Mouse (Mus musculus): Measurements from ENCODE around the gene Perp. TPM values are rescaled to one million over a fixed set of nuclear protein-coding genes. Genes with fewer than 3 reads are reported as not detected.

Perp gene
- 0.87 and 1.3 TPM in 2 replicates for polyA plus RNA-seq (2012; ENCODE audit: insufficient read depth, insufficient read length, missing spikeins)

DNA sequence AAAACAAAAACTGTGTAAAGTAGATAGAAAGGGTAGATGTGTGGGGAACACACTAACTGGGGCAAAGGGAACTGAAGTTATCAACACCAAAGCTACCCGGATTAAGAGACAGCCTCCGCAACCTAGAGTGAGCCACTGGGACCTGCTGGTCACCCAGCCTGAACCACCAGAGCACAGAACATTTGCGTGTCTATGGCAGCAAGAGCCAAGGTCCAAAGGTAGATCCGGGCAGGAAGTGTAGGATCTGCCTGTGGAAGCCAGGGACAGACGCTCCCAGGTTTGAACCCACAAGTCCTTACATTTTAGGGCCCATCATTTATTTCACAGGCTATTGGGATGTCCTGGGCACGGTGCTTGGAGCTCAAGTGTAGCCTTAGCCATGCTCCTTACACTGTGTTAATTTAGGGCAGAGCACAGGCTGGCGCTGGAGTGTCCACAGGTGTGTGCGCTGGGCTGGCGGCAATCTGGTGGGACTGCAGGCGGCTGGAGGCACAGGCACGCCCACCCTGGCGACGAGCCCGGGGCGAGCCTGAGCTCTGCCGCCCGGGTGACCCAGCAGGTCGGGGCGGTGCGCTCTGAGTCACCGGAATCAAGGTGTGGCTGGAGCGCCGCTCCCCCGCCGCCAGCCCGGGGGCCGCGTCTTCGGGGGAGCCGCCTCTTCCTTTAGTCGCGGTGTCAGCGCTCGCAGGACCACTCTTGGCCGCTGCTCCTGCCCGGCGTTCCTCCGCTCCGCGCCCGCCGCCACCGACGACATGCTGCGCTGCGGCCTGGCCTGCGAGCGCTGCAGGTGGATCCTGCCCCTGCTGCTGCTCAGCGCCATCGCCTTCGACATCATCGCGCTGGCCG, at the start of gene Perp:
TSS of gene Perp (plus strand) at position 580 of the 846 bp plus-strand sequence.
- peaks cover 2% of the 10 kb centered on the region; the same call in 1 of the 2 replicates for H3K4me1 ChIP-seq (ENCODE audit: control insufficient read depth, insufficient read depth, insufficient read length, low read length)
- H3K27ac ChIP-seq (replicated peaks; ENCODE audit: low read depth, low read length) = no peak within 1 kb of the TSS
- H3K4me3 ChIP-seq (ENCODE audit: insufficient read depth, low read depth, low read length) = peak within 1 kb of the TSS; percentile 44

DNA sequence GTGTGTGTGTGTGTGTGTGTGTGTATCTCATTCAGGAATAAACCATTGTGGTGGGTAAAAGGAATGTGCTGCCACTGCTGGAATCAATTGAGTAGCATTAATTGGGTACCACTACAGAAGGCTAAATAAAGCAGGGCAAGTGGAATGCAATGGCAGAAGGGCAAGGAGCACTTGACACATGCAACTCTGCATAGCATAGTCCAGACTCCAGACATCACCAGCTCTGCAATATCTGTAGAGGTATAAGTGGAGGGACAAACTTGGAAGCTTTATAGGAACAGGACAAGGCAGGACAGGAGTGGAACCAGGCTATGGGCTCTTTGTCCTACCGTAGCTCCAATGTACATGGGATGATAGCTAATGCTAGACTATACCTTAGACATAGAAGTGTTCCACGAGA, 33.1 kb upstream of the Perp start:
- Histone ChIP-seq H3K4me3 (ENCODE audit: insufficient read depth, low read depth, low read length) (no peak overlapping the region), H3K27ac (replicated peaks; ENCODE audit: low read depth, low read length) (no peak overlapping the region), H3K4me1 (ENCODE audit: control insufficient read depth, insufficient read depth, insufficient read length, low read length) (no peaks in the 10 kb centered on the region)

DNA sequence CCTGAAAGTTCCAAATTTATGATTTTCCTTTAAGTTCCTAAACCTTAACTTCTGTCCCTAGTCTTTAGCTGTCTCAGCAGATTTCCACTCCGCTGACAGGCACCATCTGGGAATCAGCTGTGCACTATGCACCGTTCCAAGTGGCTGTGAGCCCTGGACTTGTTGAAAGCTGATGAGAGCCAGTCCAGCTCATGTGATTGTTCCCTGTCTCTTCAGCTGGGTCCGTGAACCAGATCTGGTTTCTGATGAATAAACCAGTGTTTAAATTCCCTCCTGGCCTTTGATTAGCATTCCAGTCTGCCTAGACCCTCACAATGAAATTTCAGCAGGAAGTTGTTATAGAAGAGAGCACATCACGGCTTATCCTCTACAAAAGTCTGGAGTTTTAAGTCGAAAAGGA, 28.3 kb upstream of the Perp start:
- H3K27ac ChIP-seq (replicated peaks; ENCODE audit: low read depth, low read length) = no peak overlapping the region
- H3K4me3 ChIP-seq (ENCODE audit: insufficient read depth, low read depth, low read length) = no peak overlapping the region

DNA sequence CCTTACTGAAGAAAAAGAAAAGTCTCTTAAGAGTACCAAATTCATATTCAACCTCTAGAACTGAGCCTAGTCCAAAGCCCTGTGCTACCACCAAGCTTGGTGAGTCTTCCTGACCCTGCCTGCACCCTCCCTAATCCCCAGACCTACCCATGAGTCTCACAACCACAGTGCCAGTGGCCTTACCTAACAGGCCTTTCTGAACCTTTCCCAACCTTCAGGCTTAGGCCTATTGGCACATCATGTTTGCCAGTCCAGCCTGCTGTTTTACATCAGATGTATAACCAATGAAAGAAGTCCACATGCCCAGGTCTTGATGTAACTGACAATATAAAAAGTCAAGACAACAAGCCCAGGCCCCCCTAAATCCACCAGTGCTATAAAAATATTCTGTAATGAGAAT, 19.7 kb upstream of the Perp start:
- Histone ChIP-seq H3K4me3 (ENCODE audit: insufficient read depth, low read depth, low read length) (no peak overlapping the region), H3K27ac (replicated peaks; ENCODE audit: low read depth, low read length) (no peak overlapping the region), H3K4me1 (ENCODE audit: control insufficient read depth, insufficient read depth, insufficient read length, low read length) (no peaks in the 10 kb centered on the region)

More for the DNA sequence above, 28.3 kb upstream of the Perp start:
- no peaks in the 10 kb centered on the region for H3K4me1 ChIP-seq (ENCODE audit: control insufficient read depth, insufficient read depth, insufficient read length, low read length)

DNA sequence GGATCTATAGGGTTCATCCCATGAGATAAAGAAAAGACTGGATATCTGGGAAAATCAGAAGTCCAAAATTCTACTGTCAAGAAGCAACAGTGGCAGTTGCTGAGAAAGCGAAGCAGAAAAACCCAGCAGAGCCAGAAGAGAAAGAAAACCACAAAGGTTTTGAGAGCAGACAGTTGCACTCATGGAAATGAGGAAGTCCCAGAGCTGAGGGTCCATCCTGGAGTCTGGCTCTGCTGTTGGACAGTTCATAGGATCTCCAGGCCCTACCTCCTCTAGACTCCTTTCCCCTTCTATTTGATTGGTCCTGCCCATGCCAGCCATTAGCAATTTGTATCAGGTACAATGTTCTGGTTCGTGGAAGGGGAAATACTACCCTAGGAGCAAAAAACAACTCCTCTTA, 18.7 kb upstream of the Perp start:
- Histone ChIP-seq H3K4me3 (ENCODE audit: insufficient read depth, low read depth, low read length) (no peak overlapping the region), H3K4me1 (ENCODE audit: control insufficient read depth, insufficient read depth, insufficient read length, low read length) (no peaks in the 10 kb centered on the region), H3K27ac (replicated peaks; ENCODE audit: low read depth, low read length) (no peak overlapping the region)

DNA sequence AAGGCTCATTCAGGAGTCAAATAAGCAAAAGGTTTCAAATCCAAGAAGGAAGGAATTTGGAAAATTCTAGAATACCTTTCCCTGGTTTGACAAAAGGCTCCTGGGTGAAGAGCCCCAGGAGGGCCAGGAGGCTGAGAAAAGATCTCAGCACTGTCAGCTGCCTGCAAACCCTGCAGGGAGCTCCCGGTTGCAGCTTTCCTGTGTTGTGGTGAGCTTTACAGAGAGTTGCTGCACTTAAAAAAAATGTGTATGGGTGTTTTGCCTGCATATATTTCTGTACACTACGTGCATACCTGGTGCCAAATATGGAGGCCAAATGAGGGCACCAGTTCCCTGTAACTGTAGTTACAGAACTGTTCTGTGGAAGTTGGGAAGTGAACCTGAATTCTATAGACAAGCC, 16.9 kb upstream of the Perp start:
- Histone ChIP-seq H3K4me3 (ENCODE audit: insufficient read depth, low read depth, low read length) (no peak overlapping the region), H3K4me1 (ENCODE audit: control insufficient read depth, insufficient read depth, insufficient read length, low read length) (no peaks in the 10 kb centered on the region), H3K27ac (replicated peaks; ENCODE audit: low read depth, low read length) (no peak overlapping the region)

DNA sequence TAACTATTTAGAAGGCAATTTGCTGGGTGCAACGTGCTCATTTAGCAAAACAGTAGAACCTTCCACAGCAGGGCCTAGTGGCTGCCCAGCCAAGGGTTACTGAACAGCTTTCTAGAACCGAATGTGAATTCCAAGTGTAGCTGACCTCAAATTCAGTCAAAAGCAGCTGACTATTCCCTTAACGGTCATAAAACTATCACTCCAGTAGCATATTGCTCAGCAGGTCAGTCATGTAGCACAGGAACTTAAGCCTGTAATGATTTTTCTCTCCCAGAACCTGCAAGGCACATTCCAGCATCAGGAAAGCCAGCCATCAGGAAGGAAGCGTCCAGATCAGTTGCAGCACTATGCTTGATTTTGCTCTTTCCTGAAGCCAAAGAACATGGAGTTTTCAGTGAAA, 14.5 kb upstream of the Perp start:
- no peak overlapping the region for H3K4me3 ChIP-seq (ENCODE audit: insufficient read depth, low read depth, low read length)
- no peak overlapping the region for H3K27ac ChIP-seq (replicated peaks; ENCODE audit: low read depth, low read length)
- no peaks in the 10 kb centered on the region for H3K4me1 ChIP-seq (ENCODE audit: control insufficient read depth, insufficient read depth, insufficient read length, low read length)

DNA sequence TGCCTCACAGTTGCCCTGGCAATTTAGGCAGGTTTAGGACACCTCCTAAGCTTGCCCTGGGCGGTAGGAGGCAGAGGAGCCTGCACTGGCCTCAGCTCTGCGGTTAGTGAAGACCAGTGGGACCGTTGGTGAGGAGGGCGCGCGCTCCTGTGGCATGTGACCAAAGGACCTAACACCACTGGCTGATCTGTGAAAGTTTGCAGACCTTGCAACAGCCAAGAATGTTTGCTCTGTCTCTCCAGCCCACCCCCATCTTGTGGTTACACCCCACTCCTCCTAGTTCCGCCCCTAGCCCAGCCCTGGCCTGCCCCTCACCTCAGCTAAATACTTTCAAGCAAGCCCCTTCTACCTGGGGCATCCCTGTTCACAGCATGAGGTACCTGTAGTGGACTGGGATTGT, 13.0 kb upstream of the Perp start:
- H3K4me3 ChIP-seq (ENCODE audit: insufficient read depth, low read depth, low read length) = no peak overlapping the region
- no peaks in the 10 kb centered on the region for H3K4me1 ChIP-seq (ENCODE audit: control insufficient read depth, insufficient read depth, insufficient read length, low read length)
- no peak overlapping the region for H3K27ac ChIP-seq (replicated peaks; ENCODE audit: low read depth, low read length)

DNA sequence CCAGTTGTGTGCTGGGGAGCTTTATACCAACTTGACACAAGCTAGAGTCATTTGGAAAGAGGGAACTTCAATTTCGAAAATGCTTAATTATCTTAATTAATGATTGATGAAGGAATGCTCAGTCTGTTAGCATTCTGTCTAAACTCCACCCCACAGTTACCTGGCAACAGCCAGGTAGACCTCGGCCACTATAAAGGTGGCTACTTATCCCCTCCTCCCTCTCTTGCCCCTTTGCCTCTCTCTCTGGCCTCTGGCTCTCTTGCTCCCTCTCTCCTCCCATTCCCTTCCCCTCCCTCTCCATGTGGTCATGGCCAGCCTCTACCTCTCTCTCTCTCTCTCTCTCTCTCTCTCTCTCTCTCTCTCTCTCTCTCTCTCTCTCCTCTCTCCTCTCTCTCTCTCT, 10.4 kb upstream of the Perp start:
- H3K4me3 ChIP-seq (ENCODE audit: insufficient read depth, low read depth, low read length) = no peak overlapping the region
- H3K4me1 ChIP-seq (ENCODE audit: control insufficient read depth, insufficient read depth, insufficient read length, low read length) = no peaks in the 10 kb centered on the region
- no peak overlapping the region for H3K27ac ChIP-seq (replicated peaks; ENCODE audit: low read depth, low read length)

DNA sequence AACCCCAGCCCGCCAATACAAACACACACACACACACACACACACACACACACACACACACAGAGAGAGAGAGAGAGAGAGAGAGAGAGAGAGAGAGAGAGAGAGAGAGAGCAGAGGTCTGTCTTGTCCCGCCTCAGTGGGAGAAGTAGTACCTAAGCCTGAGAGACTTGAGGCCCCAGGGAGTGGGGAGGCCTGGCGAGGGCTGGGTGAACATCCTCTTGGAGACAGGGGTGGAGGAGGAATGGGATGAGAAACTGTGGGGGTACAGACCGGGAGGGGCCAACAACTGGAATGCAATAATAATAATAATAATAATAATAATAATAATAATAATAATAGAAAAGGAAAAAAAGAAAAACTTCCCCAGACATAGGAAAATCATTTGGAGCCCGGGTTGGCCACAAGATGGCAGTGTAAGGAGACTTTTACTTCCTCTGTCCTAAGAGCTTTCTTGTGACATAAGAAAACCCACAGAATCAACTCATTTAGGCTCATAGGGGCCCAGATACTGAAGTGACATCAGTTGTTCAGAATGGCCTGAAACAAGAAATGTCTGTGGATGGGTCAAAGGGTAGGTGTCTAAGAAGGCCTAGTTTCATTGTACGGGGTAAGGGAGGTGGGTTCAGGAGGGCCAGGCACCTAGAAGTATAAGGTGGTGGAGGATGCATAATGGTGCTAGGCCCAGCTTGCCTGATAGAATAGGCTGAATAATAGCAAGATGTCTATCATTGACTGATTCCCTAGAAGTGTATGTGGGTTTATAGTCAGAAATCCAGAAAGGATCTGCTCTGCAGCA, 8.9 kb upstream of the Perp start:
- Histone ChIP-seq H3K4me1 (ENCODE audit: control insufficient read depth, insufficient read depth, insufficient read length, low read length) (no peaks in the 10 kb centered on the region), H3K4me3 (ENCODE audit: insufficient read depth, low read depth, low read length) (no peak overlapping the region), H3K27ac (replicated peaks; ENCODE audit: low read depth, low read length) (no peak overlapping the region)

DNA sequence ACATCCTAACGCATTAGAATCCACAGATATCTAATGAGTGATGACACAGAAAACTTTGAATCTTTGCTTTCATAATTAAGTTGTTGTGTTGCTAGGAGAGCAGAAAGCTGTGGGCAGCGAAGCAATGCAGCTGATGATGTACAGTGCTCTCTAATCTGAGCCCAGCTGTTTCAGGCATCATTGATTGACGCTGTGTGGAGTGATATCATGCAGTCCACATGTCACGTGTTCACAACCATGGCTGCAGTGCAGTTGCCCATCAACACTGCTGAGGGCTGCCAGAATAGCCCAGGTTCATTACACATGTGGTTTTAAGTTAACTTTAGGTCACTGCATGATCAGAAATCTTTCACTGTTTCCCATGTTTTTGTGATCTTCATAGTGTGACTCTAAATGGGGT, 5.3 kb upstream of the Perp start:
- Histone ChIP-seq H3K4me3 (ENCODE audit: insufficient read depth, low read depth, low read length) (no peak overlapping the region), H3K4me1 (ENCODE audit: control insufficient read depth, insufficient read depth, insufficient read length, low read length) (no peaks in the 10 kb centered on the region), H3K27ac (replicated peaks; ENCODE audit: low read depth, low read length) (no peak overlapping the region)

DNA sequence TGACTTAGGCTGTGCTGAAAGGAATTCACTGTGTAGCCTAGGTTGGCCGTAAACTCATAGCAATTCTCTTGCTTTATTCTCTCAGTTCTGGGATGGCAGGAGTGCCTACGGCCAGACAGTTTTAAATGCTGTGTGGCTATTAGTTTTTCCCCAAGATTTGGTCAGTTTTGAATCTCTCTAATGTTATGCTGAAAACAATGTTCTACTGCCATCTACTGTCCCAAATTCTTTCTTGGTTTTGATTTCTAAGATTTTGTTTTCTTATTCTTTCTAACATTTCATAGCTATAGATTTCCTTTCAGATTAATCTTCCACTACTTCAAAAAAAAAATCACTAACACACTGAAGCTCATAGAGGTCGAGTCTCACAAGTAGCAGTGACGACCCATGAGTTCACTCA, 4.1 kb upstream of the Perp start:
- peaks cover 2% of the 10 kb centered on the region; the same call in 1 of the 2 replicates for H3K4me1 ChIP-seq (ENCODE audit: control insufficient read depth, insufficient read depth, insufficient read length, low read length)
- no peak overlapping the region for H3K27ac ChIP-seq (replicated peaks; ENCODE audit: low read depth, low read length)
- no peak overlapping the region for H3K4me3 ChIP-seq (ENCODE audit: insufficient read depth, low read depth, low read length)

DNA sequence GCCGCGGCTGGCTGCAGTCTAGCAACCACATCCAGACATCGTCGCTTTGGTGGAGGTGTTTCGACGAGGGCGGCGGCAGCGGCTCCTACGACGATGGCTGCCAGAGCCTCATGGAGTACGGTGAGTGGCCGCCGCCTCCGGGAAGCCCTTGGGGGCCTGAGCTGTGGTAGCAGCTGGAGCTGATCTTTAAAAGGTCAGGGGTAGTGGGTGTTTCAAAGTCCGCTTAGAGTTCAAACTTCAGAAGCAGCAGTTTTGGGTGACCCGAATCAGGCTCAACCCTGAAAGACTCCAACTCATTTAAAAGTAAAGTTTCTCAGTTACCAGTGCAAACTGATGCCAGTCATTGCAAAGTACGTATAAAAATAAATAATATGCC, 455 bp downstream of the Perp start:
- peaks cover 2% of the 10 kb centered on the region; the same call in 1 of the 2 replicates for H3K4me1 ChIP-seq (ENCODE audit: control insufficient read depth, insufficient read depth, insufficient read length, low read length)
- H3K4me3 ChIP-seq (ENCODE audit: insufficient read depth, low read depth, low read length) = peak overlapping the region; percentile 44
- H3K27ac ChIP-seq (replicated peaks; ENCODE audit: low read depth, low read length) = no peak overlapping the region

DNA sequence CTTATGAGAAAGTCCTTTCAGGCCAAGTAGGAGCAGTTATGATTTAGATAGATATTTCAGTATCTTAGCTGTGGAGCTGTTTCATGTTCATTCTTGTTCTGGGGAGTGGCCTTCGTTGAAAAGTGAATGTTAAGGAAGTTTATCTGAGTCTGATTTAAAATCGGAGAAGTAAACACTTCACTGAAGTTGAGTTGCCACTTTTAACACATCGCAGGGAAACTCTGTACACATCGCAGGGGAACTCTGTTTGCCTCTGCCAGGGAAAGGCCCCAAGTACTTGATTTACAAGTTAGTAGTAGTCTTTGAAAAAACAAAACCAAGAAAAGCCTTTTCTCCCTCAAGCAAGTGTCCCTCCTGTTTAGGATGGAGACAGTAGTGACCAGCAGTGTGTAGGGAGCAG, 891 bp downstream of the Perp start:
- peaks cover 2% of the 10 kb centered on the region; the same call in 1 of the 2 replicates for H3K4me1 ChIP-seq (ENCODE audit: control insufficient read depth, insufficient read depth, insufficient read length, low read length)
- H3K27ac ChIP-seq (replicated peaks; ENCODE audit: low read depth, low read length) = no peak overlapping the region
- no peak overlapping the region for H3K4me3 ChIP-seq (ENCODE audit: insufficient read depth, low read depth, low read length)

DNA sequence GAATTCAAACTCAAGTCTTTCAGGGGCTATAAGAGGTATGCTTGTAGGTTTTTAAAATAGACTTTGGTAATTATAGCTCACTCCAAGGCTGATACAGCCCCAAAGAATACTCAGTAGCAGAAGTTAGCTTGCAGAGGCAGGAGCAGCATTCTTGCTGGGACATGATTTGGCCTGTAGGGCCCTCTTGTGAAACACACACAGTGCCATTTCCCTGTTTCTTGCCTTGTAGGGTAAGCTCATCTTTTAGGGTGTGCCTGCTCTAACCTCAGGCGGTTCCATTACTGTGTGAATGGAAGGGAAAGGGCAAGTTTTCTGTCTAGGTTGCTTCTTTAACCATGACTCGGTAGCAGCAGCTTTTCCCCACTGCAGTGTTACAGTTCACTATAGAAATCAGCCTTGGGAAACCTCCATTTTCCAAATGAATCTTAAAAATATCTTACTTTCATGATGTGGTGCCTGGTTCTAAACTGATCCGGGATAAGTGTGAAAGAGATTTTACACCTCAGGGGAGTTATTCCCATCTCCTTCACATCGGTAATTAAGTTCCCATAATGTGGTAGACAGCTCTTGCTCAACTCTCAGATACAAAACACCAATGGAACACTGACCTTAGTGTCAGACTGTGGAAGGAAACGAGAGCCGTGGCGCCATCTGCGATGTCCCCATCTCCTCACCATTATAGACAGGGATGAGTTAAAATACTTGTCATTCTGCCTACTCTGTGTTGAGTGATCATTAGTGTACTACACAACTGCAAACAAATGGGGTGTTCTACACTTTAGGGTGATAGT, 1.8 kb downstream of the Perp start:
- Histone ChIP-seq H3K27ac (replicated peaks; ENCODE audit: low read depth, low read length) (no peak overlapping the region), H3K4me3 (ENCODE audit: insufficient read depth, low read depth, low read length) (no peak overlapping the region), H3K4me1 (ENCODE audit: control insufficient read depth, insufficient read depth, insufficient read length, low read length) (peaks cover 2% of the 10 kb centered on the region; the same call in 1 of the 2 replicates)

Measured in brown adipose tissue, adult 24 weeks (tissue).